ENCODE assay signal across 19 mouse cellular contexts in the genomic region with DNA sequence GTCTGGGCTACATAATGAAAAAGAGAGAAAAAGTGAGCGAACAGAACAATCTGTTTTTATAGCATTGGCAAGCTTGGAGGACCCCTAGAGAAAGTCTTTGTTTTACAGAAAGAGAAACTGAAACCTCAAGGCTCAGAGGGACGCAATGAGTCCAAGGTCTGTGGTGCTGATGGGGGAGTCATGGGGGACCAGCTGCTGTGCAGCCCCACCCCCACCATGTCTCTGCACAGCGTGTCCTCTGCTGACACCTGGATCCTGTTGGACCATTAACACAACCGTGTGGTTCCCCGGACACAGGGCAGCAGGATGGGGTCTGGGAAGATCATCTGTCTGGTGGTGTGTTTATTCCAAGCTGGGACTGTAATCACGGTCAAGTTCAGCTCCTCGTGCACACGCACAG.
A peak's percentile ranks its signal among the peaks of the same experiment; 100 is the strongest.
DNase-seq lines count a peak whose midpoint lies in the region; ATAC-seq lines count a peak whose summit lies in the region.
"Had no signal": no experiment of that assay in that cellular context is flagged by ENCODE, and none has a peak within 500 bp of the region (broad histone marks: within the 10 kb centered on the region; RNA-seq: fewer than 3 reads in every experiment).

No protein-coding gene starts in this region.

- DNase-seq in adrenal gland, postnatal 10 days = peak; percentile 27
- no peak for DNase-seq in adrenal gland, postnatal 4 days (ENCODE audit: low spot score in 2 of 2)
- no peak for DNase-seq in limb, embryonic 10.5 days (ENCODE audit: low spot score)
- no peak for DNase-seq in cerebellum, postnatal 14 days
- DNase-seq in urinary bladder, adult 18-20 months (ENCODE audit: low spot score in 2 of 2) = no peak
- DNase-seq: cerebellum, adult 11 months; cerebellum, postnatal 36 days; kidney, adult 8-10 months; right cerebral cortex, adult 18-20 months; thymus, adult 18-20 months had no signal

- H3K36me3 ChIP-seq in limb, embryonic 12.5 days = 0 out of 2 replicates have a peak, but pooled peaks cover 9% of the 10 kb centered on the region
- H3K36me3 ChIP-seq in limb, embryonic 10.5 days = peaks cover 12% of the 10 kb centered on the region
- no peaks in the 10 kb centered on the region for H3K36me3 ChIP-seq in intestine, embryonic 16.5 days (ENCODE audit: control insufficient read depth, insufficient read depth, low read length)
- no peaks in the 10 kb centered on the region for H3K36me3 ChIP-seq in stomach, embryonic 16.5 days (ENCODE audit: control insufficient read depth, insufficient read depth, low read length)
- H3K36me3 ChIP-seq: heart, embryonic 15.5 days; hindbrain, embryonic 13.5 days; midbrain, embryonic 13.5 days had no signal

- peaks cover 42% of the 10 kb centered on the region for H3K4me1 ChIP-seq in limb, embryonic 12.5 days (replicated peaks)
- H3K4me1 ChIP-seq in limb, embryonic 10.5 days = peaks cover 31% of the 10 kb centered on the region
- peaks cover 12% of the 10 kb centered on the region for H3K4me1 ChIP-seq in intestine, embryonic 16.5 days (ENCODE audit: control insufficient read depth, insufficient read depth, low read length)
- peaks cover 10% of the 10 kb centered on the region; the same call in 1 of the 2 replicates for H3K4me1 ChIP-seq in stomach, embryonic 16.5 days (ENCODE audit: control insufficient read depth, insufficient read depth, low read length)
- H3K4me1 ChIP-seq: heart, embryonic 15.5 days had no signal

- H3K9me3 ChIP-seq in limb, embryonic 12.5 days = peaks cover 11% of the 10 kb centered on the region
- peaks cover 6% of the 10 kb centered on the region for H3K9me3 ChIP-seq in limb, embryonic 10.5 days (replicated peaks)
- H3K9me3 ChIP-seq in intestine, embryonic 16.5 days (ENCODE audit: control insufficient read depth, low read length) = peaks cover 3% of the 10 kb centered on the region
- peaks cover 10% of the 10 kb centered on the region for H3K9me3 ChIP-seq in stomach, embryonic 16.5 days (replicated peaks; ENCODE audit: control insufficient read depth, low read length)
- H3K9me3 ChIP-seq: midbrain, embryonic 13.5 days had no signal

- no peak overlapping the region for H3K9ac ChIP-seq in limb, embryonic 12.5 days (replicated peaks)
- H3K9ac ChIP-seq in intestine, embryonic 16.5 days (ENCODE audit: low read depth, low read length) = no peak overlapping the region
- H3K9ac ChIP-seq in stomach, embryonic 16.5 days (ENCODE audit: low read length) = peak overlapping the region; percentile 49; the same call in 1 of the 2 replicates
- H3K9ac ChIP-seq: embryonic facial prominence, embryonic 13.5 days; heart, embryonic 15.5 days; hindbrain, embryonic 13.5 days; midbrain, embryonic 13.5 days had no signal

- H3K4me2 ChIP-seq in limb, embryonic 12.5 days = no peak overlapping the region
- H3K4me2 ChIP-seq in intestine, embryonic 16.5 days (ENCODE audit: low read depth, low read length) = peak overlapping the region; percentile 27; the same call in 1 of the 2 replicates
- peak overlapping the region; percentile 42 for H3K4me2 ChIP-seq in stomach, embryonic 16.5 days (ENCODE audit: low read depth, low read length)
- H3K4me2 ChIP-seq: embryonic facial prominence, embryonic 13.5 days; heart, embryonic 15.5 days; hindbrain, embryonic 13.5 days; midbrain, embryonic 13.5 days had no signal

- no peak overlapping the region for H3K4me3 ChIP-seq in limb, embryonic 12.5 days (replicated peaks)
- H3K4me3 ChIP-seq in limb, embryonic 10.5 days = no peak overlapping the region
- no peak overlapping the region for H3K4me3 ChIP-seq in intestine, embryonic 16.5 days (ENCODE audit: low read length)
- peak overlapping the region; percentile 24; the same call in 1 of the 2 replicates for H3K4me3 ChIP-seq in stomach, embryonic 16.5 days (replicated peaks; ENCODE audit: low read length)
- H3K4me3 ChIP-seq: embryonic facial prominence, embryonic 13.5 days; heart, embryonic 15.5 days; hindbrain, embryonic 13.5 days; left cerebral cortex, adult 2 months; midbrain, embryonic 13.5 days had no signal

- H3K27ac ChIP-seq in limb, embryonic 12.5 days = peak overlapping the region; percentile 14; the same call in 1 of the 2 replicates
- no peak overlapping the region for H3K27ac ChIP-seq in limb, embryonic 10.5 days
- peak overlapping the region; percentile 65; the same call in 1 of the 2 replicates for H3K27ac ChIP-seq in intestine, embryonic 16.5 days (ENCODE audit: low read length)
- peak overlapping the region; percentile 26 for H3K27ac ChIP-seq in stomach, embryonic 16.5 days (ENCODE audit: low read length)
- H3K27ac ChIP-seq: embryonic facial prominence, embryonic 13.5 days; heart, embryonic 15.5 days; hindbrain, embryonic 13.5 days; left cerebral cortex, adult 2 months; macrophage; midbrain, embryonic 13.5 days had no signal

- no peaks in the 10 kb centered on the region for H3K27me3 ChIP-seq in limb, embryonic 12.5 days
- no peaks in the 10 kb centered on the region for H3K27me3 ChIP-seq in limb, embryonic 10.5 days (ENCODE audit: low read depth, poor library complexity, severe bottlenecking)
- H3K27me3 ChIP-seq in intestine, embryonic 16.5 days (replicated peaks; ENCODE audit: control insufficient read depth, insufficient read depth, low read length) = no peaks in the 10 kb centered on the region
- no peaks in the 10 kb centered on the region for H3K27me3 ChIP-seq in stomach, embryonic 16.5 days (ENCODE audit: control insufficient read depth, insufficient read depth, low read length)
- H3K27me3 ChIP-seq: embryonic facial prominence, embryonic 13.5 days; hindbrain, embryonic 13.5 days; midbrain, embryonic 13.5 days had no signal

- whole genome bisulfite sequencing in limb, embryonic 12.5 days = 52% methylated on average over 8 of the region's 8 CpGs
- 81% methylated on average over 8 of the region's 8 CpGs for WGBS in limb, embryonic 10.5 days
- 40% methylated on average over 8 of the region's 8 CpGs for WGBS in intestine, embryonic 16.5 days
- 47% methylated on average over 8 of the region's 8 CpGs for WGBS in stomach, embryonic 16.5 days

- ATAC-seq in limb, embryonic 12.5 days (ENCODE audit: insufficient number of reproducible peaks, insufficient read depth, low FRiP score, low TSS enrichment, low read depth) = peak; percentile 28; the same call in 1 of the 2 replicates
- peak; percentile 58; the same call in 1 of the 2 replicates for ATAC-seq in intestine, embryonic 16.5 days
- 0 out of 2 replicates have a peak, but pooled peaks have one; percentile 30 for ATAC-seq in stomach, embryonic 16.5 days (ENCODE audit: insufficient read depth, low FRiP score)
- ATAC-seq: midbrain, embryonic 13.5 days had no signal
